Mouse (Mus musculus) cerebellum, adult 11 months (tissue): ENCODE data around the gene Tom1l2.

Experiments used
- DNase-seq: peaks from one replicate; pipeline ENCODE4 v3.0.0; 2022

Tom1l2 gene

DNA sequence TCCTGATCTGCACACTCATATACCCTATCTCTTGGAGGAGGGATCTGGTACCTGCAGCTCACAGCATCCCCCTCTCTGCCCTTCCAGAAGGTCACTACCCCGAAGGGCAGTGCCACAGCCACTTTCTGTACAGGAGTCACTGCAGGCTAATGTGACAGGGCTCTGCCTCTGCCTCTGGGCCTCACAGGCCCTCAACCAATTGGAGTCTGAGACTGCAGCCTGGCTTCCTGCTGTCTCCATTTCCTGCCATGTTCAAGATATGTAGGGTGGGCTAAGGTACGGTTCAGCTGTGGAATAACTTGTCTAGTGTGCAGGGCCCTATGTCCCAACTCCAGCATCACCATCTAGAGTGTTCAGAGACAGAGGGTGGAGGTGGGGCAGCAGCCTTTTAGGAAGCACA lies 95.0 kb downstream of the Tom1l2 start:
- no peak for DNase-seq

- DNase-seq: no peak
Measured at GRCm38 (mm10) chr11:60256713-60257112, 96.0 kb downstream of the Tom1l2 start.

GRCm38 (mm10) chr11:60256176-60256681 lies 96.5 kb downstream of the Tom1l2 start:
- DNase-seq: peak; percentile 91

DNA sequence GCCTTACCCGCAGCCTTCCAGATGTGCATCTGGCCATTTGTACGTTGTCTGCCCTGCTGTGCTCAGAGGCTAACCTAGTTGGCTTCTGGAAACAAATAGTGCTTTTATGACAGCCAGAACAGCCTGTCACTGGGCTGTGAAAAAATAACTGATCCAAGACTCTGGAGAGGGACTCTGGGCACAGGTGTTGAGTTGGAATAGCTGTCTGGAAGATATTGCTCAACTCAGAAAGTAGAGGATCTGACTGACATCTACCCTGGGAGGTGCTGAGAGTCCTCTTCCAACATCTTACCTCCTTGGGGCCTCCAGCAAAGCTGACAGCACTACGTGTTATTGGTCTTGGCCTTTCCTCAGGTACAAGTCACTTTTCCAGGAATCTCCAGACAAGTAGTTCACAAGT lies 97.1 kb downstream of the Tom1l2 start:
- no peak for DNase-seq

DNA sequence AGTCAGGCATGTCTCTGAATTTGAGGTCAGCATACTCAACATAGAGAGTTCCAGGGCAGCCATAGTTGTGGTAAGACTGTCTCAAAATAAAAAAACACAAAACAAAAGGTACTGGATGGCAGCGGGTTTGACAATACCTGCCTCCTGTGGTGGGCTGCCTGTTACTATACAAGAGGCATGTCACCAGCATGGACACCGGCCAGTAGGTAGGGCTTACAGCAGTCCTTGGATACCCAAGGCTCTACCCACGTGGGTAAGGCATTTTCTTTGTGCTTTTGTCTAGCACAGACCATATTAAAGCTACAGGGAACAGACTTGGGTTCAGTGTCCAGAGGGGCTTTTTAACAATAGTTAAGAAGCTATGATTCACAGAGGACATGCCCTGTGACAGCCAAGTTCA lies 97.5 kb downstream of the Tom1l2 start:
- no peak for DNase-seq

DNA sequence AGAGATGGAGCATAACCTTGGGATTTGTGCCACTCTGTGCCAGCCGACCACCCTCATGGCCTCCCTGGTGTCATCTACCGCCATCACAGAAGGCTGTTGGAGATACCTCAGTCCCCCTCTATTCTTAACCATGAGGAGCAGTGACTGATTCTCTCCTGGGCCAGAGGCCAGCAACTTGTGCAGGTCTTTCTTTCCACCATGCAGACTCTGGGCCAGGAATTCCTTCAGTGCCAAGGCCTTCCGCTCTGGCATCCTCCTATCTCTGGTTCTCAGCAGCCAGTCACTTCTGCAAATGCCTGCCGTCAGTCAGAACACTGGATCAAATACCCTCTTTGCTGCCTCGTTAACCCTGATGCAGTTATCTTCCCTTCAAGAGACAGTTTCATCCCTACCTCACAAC lies 98.4 kb downstream of the Tom1l2 start:
- DNase-seq: no peak

DNA sequence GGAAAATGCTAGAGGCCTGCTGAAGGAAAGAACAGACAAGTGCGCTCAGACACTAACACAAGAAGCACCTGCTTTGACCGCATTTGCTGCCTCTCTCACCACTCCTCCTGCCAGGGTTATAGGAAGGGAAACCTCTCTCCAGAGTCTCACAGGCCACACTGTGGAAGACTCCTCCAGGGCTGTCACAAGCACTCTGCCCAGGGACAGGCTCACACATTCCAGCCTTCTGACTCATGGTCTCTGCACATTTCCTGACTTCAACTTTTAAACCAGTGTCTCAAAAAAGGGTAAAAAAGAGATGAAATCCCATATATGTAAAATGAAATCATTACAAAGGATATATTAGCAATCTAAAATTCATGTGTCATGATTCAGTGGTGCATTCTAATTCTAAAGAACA lies 99.2 kb downstream of the Tom1l2 start:
- DNase-seq: no peak

DNA sequence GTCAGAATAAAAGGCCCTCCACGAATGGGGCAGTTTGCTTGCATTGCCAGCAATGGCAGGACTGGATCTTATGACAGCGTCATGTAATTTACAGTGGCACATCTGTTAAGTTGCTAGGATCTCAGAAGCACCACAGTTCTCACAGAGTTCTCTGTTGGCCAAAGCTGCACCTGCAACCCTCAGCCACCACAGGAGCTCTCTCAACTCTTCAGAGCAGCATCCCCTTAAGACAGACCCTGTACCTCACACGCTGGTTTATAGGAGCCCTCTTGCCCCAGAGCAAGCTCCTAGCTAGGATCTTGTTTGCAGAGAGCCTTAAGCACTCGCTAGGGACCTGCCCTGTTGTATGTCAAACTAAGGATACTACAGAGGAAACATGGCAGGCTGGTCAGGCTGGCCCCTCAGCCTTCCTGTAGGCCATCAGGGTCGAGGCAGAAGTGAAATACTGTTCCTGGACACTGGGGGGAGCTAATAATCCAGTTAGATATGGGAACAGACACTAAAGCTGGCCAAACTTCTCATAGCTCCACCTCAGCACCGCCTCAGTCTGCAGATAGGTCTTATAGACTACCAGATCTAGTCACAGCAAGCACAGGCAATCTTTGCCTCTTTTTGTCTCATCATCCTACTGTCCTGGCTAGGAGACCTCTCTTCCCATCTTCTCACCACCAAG lies 101.6 kb downstream of the Tom1l2 start:
- no peak for DNase-seq

- DNase-seq: no peak
Measured at GRCm38 (mm10) chr11:60249885-60250284, 102.8 kb downstream of the Tom1l2 start.

DNA sequence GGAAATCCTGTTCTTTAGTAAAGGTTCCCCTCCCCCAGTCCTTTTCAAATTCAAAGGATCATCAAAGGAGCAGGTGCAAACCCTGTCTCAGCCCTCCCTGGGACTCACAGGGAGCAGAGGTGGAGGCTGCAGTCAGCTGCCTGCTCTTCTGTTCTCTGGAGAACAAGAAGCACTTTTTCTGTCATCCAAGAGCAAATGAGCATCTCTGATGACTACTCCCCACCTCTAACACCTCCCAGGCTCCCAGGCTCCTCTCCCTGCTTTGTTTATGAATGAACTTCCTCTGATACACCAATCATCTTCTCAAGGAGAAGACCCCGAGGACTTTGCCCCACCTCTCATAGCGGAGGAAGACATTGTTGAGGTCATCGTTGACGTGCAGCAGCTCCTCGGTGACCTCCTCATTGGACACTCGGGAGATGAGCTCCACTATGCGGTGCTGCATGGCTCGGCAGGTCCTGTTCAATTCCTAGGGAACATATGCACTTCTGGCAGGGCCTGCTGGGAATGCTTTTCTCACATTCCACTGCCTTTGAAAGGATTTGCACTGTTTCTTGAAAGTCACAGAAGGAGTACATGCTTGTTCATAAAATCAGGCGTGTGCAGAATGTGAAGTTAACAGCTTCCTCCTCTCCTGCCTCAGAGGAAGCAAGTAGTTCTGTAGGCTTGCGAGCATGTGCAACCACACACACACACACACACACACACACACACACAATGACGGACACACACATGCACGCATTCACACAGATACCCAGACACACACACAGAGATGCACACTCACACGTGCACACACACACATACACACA lies 103.9 kb downstream of the Tom1l2 start:
- no peak for DNase-seq

- DNase-seq: peak; percentile 59
Measured at GRCm38 (mm10) chr11:60247753-60248550, 104.8 kb downstream of the Tom1l2 start.

GRCm38 (mm10) chr11:60246077-60246476 lies 106.6 kb downstream of the Tom1l2 start:
- DNase-seq: no peak

- DNase-seq: no peak
Measured at GRCm38 (mm10) chr11:60244503-60245143, 108.1 kb downstream of the Tom1l2 start.

GRCm38 (mm10) chr11:60240509-60240908 lies 112.2 kb downstream of the Tom1l2 start:
- DNase-seq: no peak

DNA sequence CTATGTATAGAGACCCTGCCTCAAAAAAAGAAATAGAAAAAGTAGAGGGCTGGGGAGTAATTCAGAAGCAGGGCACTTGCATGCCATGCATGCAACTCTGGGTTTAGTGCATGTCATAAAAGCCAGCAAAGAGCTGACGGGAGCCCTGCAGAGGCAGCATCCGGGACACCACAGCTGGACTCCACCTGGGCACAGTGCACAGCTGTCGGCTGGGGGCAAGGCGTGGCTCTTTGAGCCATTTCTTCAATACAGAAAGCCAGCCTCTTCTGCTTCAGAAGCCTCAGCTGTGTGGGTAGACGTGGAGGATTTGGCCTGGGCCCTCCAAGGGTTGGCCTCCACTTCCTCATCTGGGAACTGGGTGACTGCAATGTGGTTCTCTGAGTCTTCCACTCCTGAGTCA lies 117.4 kb downstream of the Tom1l2 start:
- no peak for DNase-seq

GRCm38 (mm10) chr11:60233235-60233634 lies 119.5 kb downstream of the Tom1l2 start:
- peak; percentile 70 for DNase-seq

DNA sequence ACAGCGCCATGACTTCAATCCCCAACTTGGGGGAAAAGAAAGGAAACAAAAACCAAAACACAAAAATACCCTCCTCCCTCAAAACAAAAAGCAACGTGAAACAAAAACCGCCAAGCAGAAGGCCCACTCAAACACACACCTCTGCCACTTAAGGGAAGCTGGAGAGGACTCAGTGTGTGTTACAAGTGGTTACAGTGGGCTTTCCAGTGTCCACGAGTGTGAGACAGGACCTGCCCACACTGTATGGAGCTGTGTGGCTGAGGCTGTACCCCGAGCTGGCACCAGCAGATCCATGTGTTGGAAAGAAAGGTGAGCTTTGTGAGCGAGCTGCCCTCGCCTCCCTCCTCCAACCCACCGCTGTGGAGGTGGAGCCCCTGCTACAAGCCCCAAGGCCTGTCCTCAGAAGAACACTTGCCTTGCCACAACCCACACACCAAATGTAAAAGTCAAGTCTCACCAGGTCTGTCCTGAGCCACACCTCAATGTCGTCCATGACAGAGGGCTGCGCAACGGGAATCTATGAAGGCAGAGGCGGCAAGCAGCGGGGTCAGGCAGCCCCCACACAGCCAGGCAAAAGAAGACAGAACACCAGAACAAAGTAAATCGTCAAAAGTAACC lies 120.2 kb downstream of the Tom1l2 start:
- no peak for DNase-seq

DNA sequence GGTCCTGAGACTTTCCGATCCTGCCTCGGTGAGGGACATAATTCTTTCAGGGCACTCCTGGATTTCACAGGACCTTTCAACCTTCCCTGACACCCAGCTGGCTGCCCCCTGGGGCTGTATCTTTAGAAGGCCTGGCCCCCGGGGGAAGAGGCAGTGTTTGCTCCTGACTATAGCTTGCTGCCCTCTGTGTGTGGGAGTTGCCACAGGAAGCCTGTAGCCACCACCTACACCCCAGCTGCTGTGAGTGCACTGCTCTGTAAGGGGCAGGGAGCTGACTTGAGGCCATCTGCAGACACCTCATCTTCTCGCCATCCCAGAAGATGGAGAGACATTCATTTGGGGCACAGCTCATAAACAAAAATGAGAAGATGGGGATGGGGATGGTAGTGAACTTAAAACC lies 120.8 kb downstream of the Tom1l2 start:
- no peak for DNase-seq

DNA sequence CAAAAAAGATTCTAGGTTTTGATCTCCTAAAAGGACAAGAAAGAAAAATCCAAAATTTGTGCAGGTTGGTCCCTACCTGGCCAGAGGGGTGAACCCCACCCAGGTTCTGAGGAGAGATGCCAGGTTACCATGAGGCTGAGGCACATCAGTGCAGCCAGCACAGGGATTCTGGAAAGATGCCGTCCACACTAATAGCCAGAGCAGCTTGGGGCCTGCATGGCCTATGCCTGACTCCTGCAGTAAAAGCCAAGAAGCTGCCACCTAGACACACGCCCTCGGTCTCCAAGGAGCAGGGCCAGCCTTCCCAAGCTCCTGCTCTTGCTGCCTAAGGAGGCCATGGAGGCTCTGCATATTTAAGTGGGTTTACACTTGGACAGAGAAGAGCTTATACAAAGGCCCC lies 121.4 kb downstream of the Tom1l2 start:
- DNase-seq: no peak

- no peak for DNase-seq
Measured at GRCm38 (mm10) chr11:60230512-60230911, 122.2 kb downstream of the Tom1l2 start.

DNA sequence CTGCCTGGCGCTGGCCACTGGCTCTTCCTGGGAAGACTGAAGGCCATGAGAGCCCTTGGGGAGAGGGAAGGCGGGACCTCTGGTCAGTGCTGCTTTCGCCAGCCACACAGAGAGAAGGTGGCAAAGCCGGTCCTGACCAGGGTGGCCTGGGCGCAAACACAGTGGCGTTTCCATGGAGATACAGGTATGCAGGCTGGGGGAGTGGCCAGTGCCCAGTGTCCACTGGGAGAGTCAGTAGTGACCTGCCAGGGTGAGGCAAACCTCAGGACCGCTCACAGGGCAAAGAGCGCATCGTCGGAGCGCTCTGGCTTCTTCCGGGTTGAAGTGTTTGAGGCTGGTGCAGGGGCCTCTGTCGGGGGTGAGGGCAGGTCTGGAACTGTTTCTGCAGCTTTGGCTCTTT lies 122.9 kb downstream of the Tom1l2 start:
- DNase-seq: no peak

DNA sequence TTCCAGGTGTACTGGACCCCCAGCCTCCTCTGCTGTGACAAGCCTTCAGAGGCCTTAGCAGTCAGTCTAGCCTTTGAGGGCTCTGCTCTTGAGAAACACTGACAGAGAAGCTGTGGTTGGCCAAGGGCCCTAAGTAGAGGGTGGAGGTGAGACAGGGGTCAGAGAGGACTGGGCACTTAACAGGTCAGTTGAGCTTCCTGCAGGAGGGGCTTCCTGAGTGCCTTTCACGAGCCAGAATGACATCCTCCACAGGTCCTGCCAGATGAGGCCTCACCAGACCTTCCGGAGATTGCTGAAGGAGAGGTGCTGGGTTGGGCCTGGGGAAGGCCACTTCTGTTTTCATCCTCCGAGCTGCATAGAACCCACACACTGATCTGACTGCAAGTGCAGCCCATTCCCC lies 124.2 kb downstream of the Tom1l2 start:
- DNase-seq: no peak

GRCm38 (mm10) chr11:60225874-60226273 lies 126.8 kb downstream of the Tom1l2 start:
- DNase-seq: no peak
